Mouse (Mus musculus): ENCODE measurements around the gene 1700049E17Rik2. TPM values are rescaled to one million over a fixed set of nuclear protein-coding genes. Genes with fewer than 3 reads are reported as not detected.
"Not testable (repeated sequence)": the region's sequence is repeated elsewhere in the genome, so short reads cannot be mapped to it uniquely, and the experiment has no call there.

The 1700049E17Rik2 gene
- total RNA-seq (2014; fragmentation: Nextera tagmentation) (not detected in 2 replicates), total RNA-seq (2017) (not detected in 2 replicates)

GRCm38 (mm10) chr14:41572911-41573310 is at the start of gene 1700049E17Rik2:
Gene 1700049E17Rik2 (plus strand): TSS chr14:41573211.
- ATAC-seq (replicated peaks; ENCODE audit: low FRiP score, low TSS enrichment, poor library complexity, severe bottlenecking) = not testable (repeated sequence)

DNA sequence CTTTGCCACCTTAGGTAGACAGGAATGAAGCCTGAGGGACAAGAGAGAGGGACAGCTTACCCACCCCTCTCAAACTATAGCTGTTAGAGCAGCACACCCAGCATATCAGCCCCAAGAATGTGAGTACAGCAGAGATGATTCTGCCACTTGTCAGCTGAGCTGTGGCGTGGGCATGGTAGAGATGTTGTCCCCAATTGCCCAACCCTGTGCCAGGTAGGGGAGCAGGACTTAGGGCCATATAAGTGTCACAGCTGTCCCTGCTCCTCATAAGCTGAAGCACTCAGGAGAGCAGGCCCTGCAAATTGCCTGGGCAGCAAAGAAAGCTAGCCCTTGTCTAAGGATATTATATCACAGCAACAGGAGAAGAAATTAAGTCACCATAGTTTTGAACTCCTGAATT is 48.3 kb upstream of the 1700049E17Rik2 start:
- not testable (repeated sequence) for ATAC-seq (replicated peaks; ENCODE audit: low FRiP score, low TSS enrichment, poor library complexity, severe bottlenecking)

GRCm38 (mm10) chr14:41555483-41555882 is 17.5 kb upstream of the 1700049E17Rik2 start, which contains the start of gene Gm7970:
Gene Gm7970 (minus strand): TSS chr14:41555583.
- not testable (repeated sequence) for ATAC-seq (replicated peaks; ENCODE audit: low FRiP score, low TSS enrichment, poor library complexity, severe bottlenecking)

- not testable (repeated sequence) for ATAC-seq (replicated peaks; ENCODE audit: low FRiP score, low TSS enrichment, poor library complexity, severe bottlenecking)
These were observed 13.3 kb downstream of the 1700049E17Rik2 start for GRCm38 (mm10) chr14:41586346-41586745.

DNA sequence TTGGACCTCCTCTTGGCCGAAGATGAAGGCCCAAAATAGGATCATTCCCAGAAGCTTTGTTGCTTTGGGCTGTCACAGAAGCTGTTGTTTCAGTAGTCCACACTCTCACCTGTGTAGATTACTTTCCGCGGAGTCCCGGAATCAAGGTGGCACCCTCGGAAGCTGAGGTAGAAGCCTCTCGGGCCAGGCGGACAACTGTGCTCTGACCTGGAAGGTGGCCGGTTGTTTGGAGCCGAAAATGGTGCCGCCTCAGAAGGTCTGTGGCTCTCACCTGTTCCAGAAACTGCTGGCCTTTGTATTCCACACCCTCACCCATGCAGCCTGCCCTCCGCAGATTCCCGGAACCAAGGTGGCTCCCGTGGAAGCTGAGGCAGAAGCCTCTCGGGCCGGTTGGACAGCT is 27.9 kb downstream of the 1700049E17Rik2 start:
- ATAC-seq (replicated peaks; ENCODE audit: low FRiP score, low TSS enrichment, poor library complexity, severe bottlenecking) = not testable (repeated sequence)

DNA sequence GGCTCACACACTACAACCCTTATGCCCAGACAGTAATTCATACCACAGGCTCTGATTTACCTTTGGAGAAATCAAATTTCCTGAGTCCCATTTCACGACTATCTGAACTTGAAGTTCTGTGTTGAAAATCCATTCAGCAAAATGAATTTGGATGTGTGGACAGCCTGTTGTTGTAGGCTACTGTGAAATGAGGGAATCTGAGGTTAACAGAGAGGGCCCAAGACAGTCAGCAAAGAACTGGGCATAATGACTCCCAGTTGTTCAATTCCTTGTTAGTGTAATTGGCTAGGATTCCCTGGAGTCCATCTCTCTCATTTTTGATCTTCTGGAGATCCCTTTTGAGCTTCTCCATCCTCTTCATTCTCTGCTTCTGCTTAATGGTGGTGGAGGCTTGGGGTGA is 37.7 kb downstream of the 1700049E17Rik2 start:
- ATAC-seq (replicated peaks; ENCODE audit: low FRiP score, low TSS enrichment, poor library complexity, severe bottlenecking) = not testable (repeated sequence)

GRCm38 (mm10) chr14:41622535-41622934 is 49.5 kb downstream of the 1700049E17Rik2 start:
- not testable (repeated sequence) for ATAC-seq (replicated peaks; ENCODE audit: low FRiP score, low TSS enrichment, poor library complexity, severe bottlenecking)

GRCm38 (mm10) chr14:41624512-41624911 is 51.5 kb downstream of the 1700049E17Rik2 start, which contains the start of gene Gm3072:
Gene Gm3072 (minus strand): TSS chr14:41624612.
- not testable (repeated sequence) for ATAC-seq (replicated peaks; ENCODE audit: low FRiP score, low TSS enrichment, poor library complexity, severe bottlenecking)

- ATAC-seq (replicated peaks; ENCODE audit: low FRiP score, low TSS enrichment, poor library complexity, severe bottlenecking) = not testable (repeated sequence)
These were observed 57.1 kb downstream of the 1700049E17Rik2 start for GRCm38 (mm10) chr14:41630144-41630543.

Other genes starting within 250 kb of the 1700049E17Rik2 start
- gene Gm5798, start 224.6 kb upstream of the 1700049E17Rik2 start, total RNA-seq (2014; fragmentation: Nextera tagmentation) = not detected in 2 replicates
- not detected in 2 replicates for gene Gm5798, start 224.6 kb upstream of the 1700049E17Rik2 start, total RNA-seq (2017)
- not detected in 2 replicates for gene Gm7945, start 186.8 kb upstream of the 1700049E17Rik2 start, total RNA-seq (2014; fragmentation: Nextera tagmentation)
- not detected in 2 replicates for gene Gm7945, start 186.8 kb upstream of the 1700049E17Rik2 start, total RNA-seq (2017)
- gene Gm6482, start 164.9 kb upstream of the 1700049E17Rik2 start, total RNA-seq (2014; fragmentation: Nextera tagmentation) = not detected in 2 replicates
- not detected in 2 replicates for gene Gm6482, start 164.9 kb upstream of the 1700049E17Rik2 start, total RNA-seq (2017)
- gene Gm7954, start 119.7 kb upstream of the 1700049E17Rik2 start, total RNA-seq (2014; fragmentation: Nextera tagmentation) = not detected in 2 replicates
- gene Gm7954, start 119.7 kb upstream of the 1700049E17Rik2 start, total RNA-seq (2017) = not detected in 2 replicates
- not detected in 2 replicates for gene Gm3486, start 83.7 kb upstream of the 1700049E17Rik2 start, total RNA-seq (2014; fragmentation: Nextera tagmentation)
- not detected in 2 replicates for gene Gm3486, start 83.7 kb upstream of the 1700049E17Rik2 start, total RNA-seq (2017)
- gene Gm7970, start 17.6 kb upstream of the 1700049E17Rik2 start, total RNA-seq (2014; fragmentation: Nextera tagmentation) = not detected in 2 replicates
- gene Gm7970, start 17.6 kb upstream of the 1700049E17Rik2 start, total RNA-seq (2017) = not detected in 2 replicates
- gene Gm3072, start 51.4 kb downstream of the 1700049E17Rik2 start, total RNA-seq (2014; fragmentation: Nextera tagmentation) = not detected in 2 replicates
- gene Gm3072, start 51.4 kb downstream of the 1700049E17Rik2 start, total RNA-seq (2017) = not detected in 2 replicates
- not detected in 2 replicates for gene Gm3676, start 73.3 kb downstream of the 1700049E17Rik2 start, total RNA-seq (2014; fragmentation: Nextera tagmentation)
- not detected in 2 replicates for gene Gm3676, start 73.3 kb downstream of the 1700049E17Rik2 start, total RNA-seq (2017)
- gene Gm8068, start 128.7 kb downstream of the 1700049E17Rik2 start, total RNA-seq (2014; fragmentation: Nextera tagmentation) = not detected in 2 replicates
- not detected in 2 replicates for gene Gm8068, start 128.7 kb downstream of the 1700049E17Rik2 start, total RNA-seq (2017)
- not detected in 2 replicates for gene Gm7929, start 177.4 kb downstream of the 1700049E17Rik2 start, total RNA-seq (2014; fragmentation: Nextera tagmentation)
- gene Gm7929, start 177.4 kb downstream of the 1700049E17Rik2 start, total RNA-seq (2017) = not detected in 2 replicates
- gene Gm47189, start 199.2 kb downstream of the 1700049E17Rik2 start, total RNA-seq (2014; fragmentation: Nextera tagmentation) = not detected in 2 replicates
- not detected in 2 replicates for gene Gm47189, start 199.2 kb downstream of the 1700049E17Rik2 start, total RNA-seq (2017)

All from megakaryocyte-erythroid progenitor cell, adult 5-6 weeks (primary cell).